Mouse (Mus musculus): ENCODE results near the gene Tgfbr1. TPM values are rescaled to one million over a fixed set of nuclear protein-coding genes. Genes with fewer than 3 reads are reported as not detected.

Gene Tgfbr1
- polyA plus RNA-seq (2012; rRNA removed) = 29.0 TPM in 2 replicates

GRCm38 (mm10) chr4:47352803-47353388, at the start of gene Tgfbr1:
TSS of gene Tgfbr1 (plus strand) at chr4:47353222.
- DNase-seq (ENCODE audit: low spot score) = peak; percentile 99

GRCm38 (mm10) chr4:47303340-47303998, 49.6 kb upstream of the Tgfbr1 start:
- DNase-seq (ENCODE audit: low spot score) = no peak

GRCm38 (mm10) chr4:47309886-47310625, 43.0 kb upstream of the Tgfbr1 start:
- no peak for DNase-seq (ENCODE audit: low spot score)

- no peak for DNase-seq (ENCODE audit: low spot score)
Observed at GRCm38 (mm10) chr4:47310812-47311211, 42.2 kb upstream of the Tgfbr1 start.

- DNase-seq (ENCODE audit: low spot score) = no peak
Observed at GRCm38 (mm10) chr4:47311467-47311866, 41.6 kb upstream of the Tgfbr1 start.

- DNase-seq (ENCODE audit: low spot score) = no peak
Observed at GRCm38 (mm10) chr4:47311929-47312328, 41.1 kb upstream of the Tgfbr1 start.

- DNase-seq (ENCODE audit: low spot score) = no peak
Observed at GRCm38 (mm10) chr4:47312676-47313075, 40.3 kb upstream of the Tgfbr1 start.

GRCm38 (mm10) chr4:47313710-47314410, 39.2 kb upstream of the Tgfbr1 start:
- no peak for DNase-seq (ENCODE audit: low spot score)

- DNase-seq (ENCODE audit: low spot score) = no peak
Observed at GRCm38 (mm10) chr4:47315458-47315857, 37.6 kb upstream of the Tgfbr1 start.

- no peak for DNase-seq (ENCODE audit: low spot score)
Observed at GRCm38 (mm10) chr4:47316432-47316831, 36.6 kb upstream of the Tgfbr1 start.

- DNase-seq (ENCODE audit: low spot score) = no peak
Observed at GRCm38 (mm10) chr4:47319561-47320321, 33.3 kb upstream of the Tgfbr1 start.

GRCm38 (mm10) chr4:47322315-47322714, 30.7 kb upstream of the Tgfbr1 start:
- no peak for DNase-seq (ENCODE audit: low spot score)

GRCm38 (mm10) chr4:47324206-47324605, 28.8 kb upstream of the Tgfbr1 start:
- no peak for DNase-seq (ENCODE audit: low spot score)

GRCm38 (mm10) chr4:47327782-47328181, 25.2 kb upstream of the Tgfbr1 start:
- no peak for DNase-seq (ENCODE audit: low spot score)

- DNase-seq (ENCODE audit: low spot score) = no peak
Observed at GRCm38 (mm10) chr4:47329285-47329684, 23.7 kb upstream of the Tgfbr1 start.

- DNase-seq (ENCODE audit: low spot score) = no peak
Observed at GRCm38 (mm10) chr4:47330378-47331052, 22.5 kb upstream of the Tgfbr1 start.

- no peak for DNase-seq (ENCODE audit: low spot score)
Observed at GRCm38 (mm10) chr4:47332812-47333343, 20.1 kb upstream of the Tgfbr1 start.

GRCm38 (mm10) chr4:47333541-47333940, 19.5 kb upstream of the Tgfbr1 start:
- DNase-seq (ENCODE audit: low spot score) = no peak

GRCm38 (mm10) chr4:47336941-47337600, 16.0 kb upstream of the Tgfbr1 start:
- no peak for DNase-seq (ENCODE audit: low spot score)

- no peak for DNase-seq (ENCODE audit: low spot score)
Observed at GRCm38 (mm10) chr4:47342632-47343031, 10.4 kb upstream of the Tgfbr1 start.
